Mouse (Mus musculus) heart, postnatal 0 days (tissue): ENCODE measurements around the gene Dlg3.

Experiments used
- CTCF ChIP-seq: IDR thresholded peaks from 2 replicates; pipeline ENCODE4 v1.5.1; 2016; ENCODE audit warnings: antibody characterized with exemption, control low read depth, low read depth
- EP300 ChIP-seq: IDR thresholded peaks from 2 replicates; pipeline ENCODE4 v1.6.1; 2016; ENCODE audit warnings: antibody characterized with exemption, low read depth

- TF ChIP-seq EP300 (no peak), CTCF (no peak)
These were observed 10.9 kb downstream of the Dlg3 start for GRCm38 (mm10) chrX:100778397-100778796.
